Comparison of ENCODE assay signal across 26 mouse cellular contexts in the genomic region with DNA sequence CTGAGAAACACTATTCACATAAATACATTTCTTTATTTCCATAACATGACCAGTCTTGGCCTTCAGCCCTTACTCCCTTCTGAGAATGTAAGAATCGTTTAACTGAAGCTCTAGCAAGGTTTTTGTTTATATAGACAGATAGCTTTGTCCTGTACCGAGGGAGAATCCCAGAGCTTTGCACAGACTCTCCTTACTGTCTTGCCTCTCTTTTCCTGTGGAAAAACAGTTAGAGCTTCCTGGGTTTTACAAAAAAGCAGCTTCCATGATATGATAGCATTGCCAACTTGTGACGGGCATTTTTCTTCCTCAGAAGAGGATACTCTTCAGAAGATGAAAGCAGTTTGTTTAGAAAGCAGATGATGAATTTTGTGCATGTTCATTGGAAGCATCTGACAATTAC.
DNase-seq lines count a peak whose midpoint lies in the region; ATAC-seq and TF ChIP-seq lines count a peak whose summit lies in the region.
"Had no signal": no experiment of that assay in that cellular context is flagged by ENCODE, and none has a peak within 500 bp of the region (broad histone marks: within the 10 kb centered on the region; RNA-seq: fewer than 3 reads in every experiment).

No protein-coding gene starts in this region.

- H3K9ac ChIP-seq in embryonic facial prominence, embryonic 14.5 days (ENCODE audit: low read depth, low read length) = no peak overlapping the region
- no peak overlapping the region for H3K9ac ChIP-seq in midbrain, embryonic 14.5 days (replicated peaks; ENCODE audit: low read length)
- no peak overlapping the region for H3K9ac ChIP-seq in midbrain, postnatal 0 days (replicated peaks; ENCODE audit: low read length, poor library complexity, severe bottlenecking)
- H3K9ac ChIP-seq: hindbrain, embryonic 15.5 days; midbrain, embryonic 15.5 days; neural tube, embryonic 13.5 days had no signal

- DNase-seq in embryonic facial prominence, embryonic 14.5 days (ENCODE audit: low spot score) = peak; percentile 24
- no peak for DNase-seq in embryonic facial prominence, embryonic 10.5 days (ENCODE audit: low spot score)
- DNase-seq in kidney, postnatal 14 days = peak; percentile 7
- no peak for DNase-seq in kidney, postnatal 10 days
- DNase-seq in midbrain, embryonic 14.5 days = peak; percentile 2
- DNase-seq in midbrain, postnatal 0 days (ENCODE audit: low spot score) = no peak
- no peak for DNase-seq in cerebellum, adult 9-11 months
- DNase-seq in ovary, adult 18-20 months (ENCODE audit: low spot score) = no peak
- DNase-seq: adrenal gland, adult 8-10 months; cerebellum, adult 18-20 months; cerebellum, postnatal 36 days; embryo, embryonic 11 days; gastrocnemius, postnatal 10 days; kidney, adult 18-20 months; liver; right cerebral cortex, postnatal 4 days; thymus, adult 2 months had no signal

- no peak for ATAC-seq in embryonic facial prominence, embryonic 14.5 days (ENCODE audit: low read depth)
- ATAC-seq in midbrain, embryonic 14.5 days (ENCODE audit: low FRiP score, low TSS enrichment) = no peak
- ATAC-seq in midbrain, postnatal 0 days (ENCODE audit: low FRiP score) = no peak
- ATAC-seq: activated CD4-positive, CD25-positive, alpha-beta regulatory T cell, adult 4 months; forebrain, embryonic 16.5 days; midbrain, embryonic 15.5 days had no signal

- H3K4me1 ChIP-seq in embryonic facial prominence, embryonic 14.5 days (ENCODE audit: control insufficient read depth, insufficient read depth, low read length) = peaks cover 3% of the 10 kb centered on the region; the same call in 1 of the 2 replicates
- H3K4me1 ChIP-seq in embryonic facial prominence, embryonic 10.5 days = no peaks in the 10 kb centered on the region
- H3K4me1 ChIP-seq in midbrain, embryonic 14.5 days (ENCODE audit: control insufficient read depth, insufficient read depth, low read length) = no peaks in the 10 kb centered on the region
- H3K4me1 ChIP-seq in midbrain, postnatal 0 days (ENCODE audit: insufficient read depth, low read length) = no peaks in the 10 kb centered on the region
- H3K4me1 ChIP-seq: forebrain, embryonic 10.5 days; hindbrain, embryonic 15.5 days; limb, embryonic 10.5 days; midbrain, embryonic 15.5 days; neural tube, embryonic 13.5 days had no signal

- H3K9me3 ChIP-seq in embryonic facial prominence, embryonic 14.5 days (ENCODE audit: control insufficient read depth, low read length) = no peaks in the 10 kb centered on the region
- H3K9me3 ChIP-seq in embryonic facial prominence, embryonic 10.5 days = no peaks in the 10 kb centered on the region
- H3K9me3 ChIP-seq in midbrain, embryonic 14.5 days (ENCODE audit: control insufficient read depth, low read length) = no peaks in the 10 kb centered on the region
- H3K9me3 ChIP-seq in midbrain, postnatal 0 days (ENCODE audit: low read length) = no peaks in the 10 kb centered on the region
- H3K9me3 ChIP-seq: forebrain, embryonic 10.5 days; hindbrain, embryonic 15.5 days; limb, embryonic 10.5 days; midbrain, embryonic 15.5 days; neural tube, embryonic 13.5 days had no signal

- 0 out of 2 replicates have a peak overlapping the region, but pooled peaks have one; percentile 28 for H3K27ac ChIP-seq in embryonic facial prominence, embryonic 14.5 days (replicated peaks; ENCODE audit: low read depth, low read length)
- no peak overlapping the region for H3K27ac ChIP-seq in embryonic facial prominence, embryonic 10.5 days (replicated peaks)
- H3K27ac ChIP-seq in midbrain, embryonic 14.5 days (replicated peaks; ENCODE audit: low read depth, low read length) = no peak overlapping the region
- H3K27ac ChIP-seq in midbrain, postnatal 0 days (ENCODE audit: low read depth, low read length) = no peak overlapping the region
- H3K27ac ChIP-seq: forebrain, embryonic 10.5 days; hindbrain, embryonic 15.5 days; limb, embryonic 10.5 days; midbrain, embryonic 15.5 days; neural tube, embryonic 13.5 days had no signal

- no peak overlapping the region for H3K4me2 ChIP-seq in embryonic facial prominence, embryonic 14.5 days (ENCODE audit: low read depth, low read length)
- no peak overlapping the region for H3K4me2 ChIP-seq in midbrain, embryonic 14.5 days (ENCODE audit: low read length)
- H3K4me2 ChIP-seq in midbrain, postnatal 0 days (ENCODE audit: low read depth, low read length, poor library complexity, severe bottlenecking) = no peak overlapping the region
- H3K4me2 ChIP-seq: heart, embryonic 11.5 days; hindbrain, embryonic 15.5 days; midbrain, embryonic 15.5 days; neural tube, embryonic 13.5 days had no signal

- H3K36me3 ChIP-seq in embryonic facial prominence, embryonic 14.5 days (ENCODE audit: control insufficient read depth, insufficient read depth, low read length) = no peaks in the 10 kb centered on the region
- no peaks in the 10 kb centered on the region for H3K36me3 ChIP-seq in embryonic facial prominence, embryonic 10.5 days (replicated peaks)
- H3K36me3 ChIP-seq in midbrain, embryonic 14.5 days (ENCODE audit: control insufficient read depth, insufficient read depth, low read length) = no peaks in the 10 kb centered on the region
- H3K36me3 ChIP-seq in midbrain, postnatal 0 days (ENCODE audit: insufficient read depth, low read length) = no peaks in the 10 kb centered on the region
- H3K36me3 ChIP-seq: forebrain, embryonic 10.5 days; hindbrain, embryonic 15.5 days; limb, embryonic 10.5 days; midbrain, embryonic 15.5 days; neural tube, embryonic 13.5 days had no signal

- no peak overlapping the region for H3K4me3 ChIP-seq in embryonic facial prominence, embryonic 14.5 days (ENCODE audit: low read depth, low read length)
- H3K4me3 ChIP-seq in embryonic facial prominence, embryonic 10.5 days = no peak overlapping the region
- H3K4me3 ChIP-seq in midbrain, embryonic 14.5 days (replicated peaks; ENCODE audit: low read depth, low read length) = no peak overlapping the region
- no peak overlapping the region for H3K4me3 ChIP-seq in midbrain, postnatal 0 days (ENCODE audit: low read depth, low read length)
- H3K4me3 ChIP-seq: forebrain, embryonic 10.5 days; hindbrain, embryonic 15.5 days; limb, embryonic 10.5 days; midbrain, embryonic 15.5 days; myocyte; neural tube, embryonic 13.5 days had no signal

- 34% methylated on average over 3 of the region's 3 CpGs for WGBS in embryonic facial prominence, embryonic 14.5 days
- 52% methylated on average over 3 of the region's 3 CpGs for WGBS in embryonic facial prominence, embryonic 10.5 days
- WGBS in midbrain, embryonic 14.5 days = 59% methylated on average over 3 of the region's 3 CpGs
- WGBS in midbrain, postnatal 0 days = 51% methylated on average over 3 of the region's 3 CpGs

- no peak for TF ChIP-seq CTCF in midbrain, postnatal 0 days (IDR thresholded peaks at IDR 0.05)

- no peaks in the 10 kb centered on the region for H3K27me3 ChIP-seq in embryonic facial prominence, embryonic 14.5 days (replicated peaks; ENCODE audit: control insufficient read depth, insufficient read depth, low read length)
- H3K27me3 ChIP-seq in embryonic facial prominence, embryonic 10.5 days (replicated peaks; ENCODE audit: low read depth, poor library complexity, severe bottlenecking) = no peaks in the 10 kb centered on the region
- no peaks in the 10 kb centered on the region for H3K27me3 ChIP-seq in midbrain, embryonic 14.5 days (ENCODE audit: control insufficient read depth, insufficient read depth, low read length)
- no peaks in the 10 kb centered on the region for H3K27me3 ChIP-seq in midbrain, postnatal 0 days (ENCODE audit: insufficient read depth, low read length)
- H3K27me3 ChIP-seq: hindbrain, embryonic 15.5 days; midbrain, embryonic 15.5 days; neural tube, embryonic 13.5 days had no signal

Comparison
In these comparisons a context has a peak if more than half of its experiments do, and no peak if none do; other contexts are left out.
1. DNase-seq: peak in embryonic facial prominence, embryonic 14.5 days (single experiment), kidney, postnatal 14 days (single experiment) and midbrain, embryonic 14.5 days (single experiment); none in embryonic facial prominence, embryonic 10.5 days (single experiment), kidney, postnatal 10 days (single experiment), midbrain, postnatal 0 days (single experiment), cerebellum, adult 9-11 months (single experiment) and ovary, adult 18-20 months (single experiment).